Mouse (Mus musculus) brown adipose tissue, adult 24 weeks (tissue): ENCODE measurements around the gene Taok2. TPM values are rescaled to one million over a fixed set of nuclear protein-coding genes. Genes with fewer than 3 reads are reported as not detected.
A peak's percentile ranks its signal among the peaks of the same experiment; 100 is the strongest.
"Not testable (repeated sequence)": the region's sequence is repeated elsewhere in the genome, so short reads cannot be mapped to it uniquely, and the experiment has no call there.

Source experiments
- H3K27ac ChIP-seq: fragments of 200-500 bp; replicated peaks from 2 replicates; pipeline ENCODE4 v1.5.1; 2012; ENCODE audit warnings: low read depth, mild to moderate bottlenecking, low read length
- H3K4me1 ChIP-seq: fragments of 200-500 bp; 2 replicates; pipeline ENCODE4 v1.6.1; 2012; ENCODE audit warnings: low read length, mixed read lengths; ENCODE audit not compliant: control insufficient read depth, insufficient read depth, insufficient read length
- H3K4me3 ChIP-seq: fragments of 200-500 bp; 2 replicates; pipeline ENCODE4 v1.5.1; 2012; ENCODE audit warnings: low read depth, mild to moderate bottlenecking, low read length, moderate library complexity; ENCODE audit not compliant: insufficient read depth
- polyA plus RNA-seq: library from polyadenylated mRNA; stranded (reverse); fragments of >200 nt; gene quantifications from 2 replicates; pipeline ENCODE4 v1.2.4, GENCODE M21; 2012; ENCODE audit not compliant: missing spikeins, insufficient read depth, insufficient read length

The Taok2 gene
- 17.6 and 22.7 TPM in 2 replicates for polyA plus RNA-seq

GRCm38 (mm10) chr7:126884286-126885164 lies at the start of gene Taok2:
Gene Taok2, minus strand, starts transcription at chr7:126884703.
- H3K27ac ChIP-seq, result peak within 1 kb of the TSS; percentile 94
- peak within 1 kb of the TSS; percentile 76 for H3K4me3 ChIP-seq
- peaks cover 7% of the 10 kb centered on the region; the same call in 1 of the 2 replicates for H3K4me1 ChIP-seq

- no peak overlapping the region for H3K27ac ChIP-seq
- no peaks in the 10 kb centered on the region for H3K4me1 ChIP-seq
- H3K4me3 ChIP-seq, result no peak overlapping the region
These were observed 48.1 kb upstream of the Taok2 start for GRCm38 (mm10) chr7:126932652-126933051.

DNA sequence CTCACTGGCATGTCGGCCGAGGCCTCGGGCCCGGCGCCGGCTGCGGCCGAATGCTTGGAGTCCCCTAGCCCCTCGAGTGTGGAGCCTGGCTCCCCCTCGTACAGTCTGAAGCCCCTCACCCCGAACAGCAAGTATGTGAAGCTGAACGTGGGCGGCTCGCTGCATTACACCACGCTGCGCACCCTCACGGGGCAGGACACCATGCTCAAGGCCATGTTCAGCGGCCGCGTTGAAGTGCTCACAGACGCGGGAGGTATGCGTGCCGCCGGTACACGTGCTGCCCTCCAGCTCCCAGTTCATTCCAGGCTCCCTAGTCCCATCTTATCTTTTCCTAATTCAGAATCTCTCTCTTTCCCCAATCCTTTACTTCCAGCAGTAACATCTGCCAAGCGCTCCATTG lies 44.5 kb upstream of the Taok2 start:
- Histone ChIP-seq H3K4me3 (peak overlapping the region; percentile 75), H3K4me1 (no peaks in the 10 kb centered on the region), H3K27ac (no peak overlapping the region)

DNA sequence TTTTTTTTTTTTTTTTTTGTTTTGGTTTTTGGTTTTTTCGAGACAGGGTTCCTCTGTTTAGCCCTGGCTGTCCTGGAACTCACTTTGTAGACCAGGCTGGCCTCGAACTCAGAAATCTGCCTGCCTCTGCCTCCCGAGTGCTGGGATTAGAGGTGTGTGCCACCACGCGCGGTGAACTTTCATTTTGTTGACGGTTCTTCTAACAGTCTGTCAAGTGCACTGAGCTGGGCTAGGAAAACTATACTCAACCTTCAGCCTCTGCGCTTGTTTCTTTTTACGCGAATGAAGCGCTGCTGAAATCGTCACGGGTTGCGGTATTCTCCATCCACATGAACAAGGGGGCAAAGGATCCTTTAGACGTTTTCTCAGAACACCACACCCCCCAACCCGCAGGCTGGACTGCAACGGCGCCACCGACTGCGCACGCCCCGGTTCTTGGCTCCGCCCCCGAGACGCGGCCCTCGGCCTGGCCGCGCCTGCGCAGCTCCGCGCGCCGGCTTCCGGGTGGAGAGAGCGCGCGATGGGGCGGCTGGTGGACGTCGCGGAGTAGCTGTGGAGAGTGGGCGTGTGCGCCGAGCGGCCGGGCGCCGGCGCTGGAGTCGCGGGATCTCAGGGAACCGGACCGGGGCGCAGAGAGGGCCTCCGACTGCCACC lies 44.0 kb upstream of the Taok2 start, which contains the start of gene Kctd13:
TSS of gene Kctd13 (plus strand) at position 496 of the 654 bp plus-strand sequence.
- Histone ChIP-seq H3K4me1 (no peaks in the 10 kb centered on the region), H3K27ac (0 out of 2 replicates have a peak within 1 kb of the TSS, but pooled peaks have one; percentile 30), H3K4me3 (peak within 1 kb of the TSS; percentile 75)

DNA sequence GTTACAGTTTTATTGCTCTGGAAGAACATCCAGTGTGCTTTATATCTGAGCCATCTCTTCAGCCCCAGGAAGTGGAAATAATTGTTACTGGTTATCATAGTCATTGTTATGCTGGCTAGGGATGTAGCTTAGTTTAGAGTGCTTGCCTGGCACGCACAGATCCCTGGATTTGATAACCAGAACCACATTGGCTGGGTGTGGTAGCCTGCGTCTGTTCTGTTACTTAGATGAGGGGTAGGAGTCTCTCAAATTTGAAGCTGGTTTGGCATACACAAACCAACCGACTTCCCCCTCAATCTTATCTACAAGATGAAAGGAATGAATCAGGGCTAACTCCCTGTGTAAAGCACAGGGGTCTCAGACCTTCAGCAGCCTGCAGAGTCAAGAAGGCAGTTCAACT lies 41.8 kb upstream of the Taok2 start:
- H3K27ac ChIP-seq, result no peak overlapping the region
- H3K4me1 ChIP-seq, result no peaks in the 10 kb centered on the region
- H3K4me3 ChIP-seq, result no peak overlapping the region

DNA sequence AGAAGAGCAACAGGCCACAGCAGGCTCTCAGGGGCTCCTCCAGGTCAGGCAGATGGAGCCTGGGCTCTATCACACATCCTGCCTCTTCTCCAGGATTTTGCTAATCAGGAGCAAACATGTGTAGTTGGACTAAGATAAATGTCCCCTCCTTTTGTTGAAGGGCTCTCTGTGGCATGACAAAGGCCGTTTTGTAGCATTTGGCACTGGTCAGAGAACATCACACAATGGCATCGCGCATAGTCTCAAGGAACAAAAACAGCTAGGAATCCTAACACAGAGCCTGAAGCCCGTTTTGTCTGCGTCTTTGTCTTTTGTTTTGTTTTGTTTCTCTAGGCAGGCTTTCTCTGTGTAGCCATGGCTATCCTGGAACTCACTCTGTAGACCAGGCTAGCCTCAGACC lies 39.5 kb upstream of the Taok2 start:
- no peaks in the 10 kb centered on the region for H3K4me1 ChIP-seq
- no peak overlapping the region for H3K4me3 ChIP-seq
- H3K27ac ChIP-seq, result no peak overlapping the region

DNA sequence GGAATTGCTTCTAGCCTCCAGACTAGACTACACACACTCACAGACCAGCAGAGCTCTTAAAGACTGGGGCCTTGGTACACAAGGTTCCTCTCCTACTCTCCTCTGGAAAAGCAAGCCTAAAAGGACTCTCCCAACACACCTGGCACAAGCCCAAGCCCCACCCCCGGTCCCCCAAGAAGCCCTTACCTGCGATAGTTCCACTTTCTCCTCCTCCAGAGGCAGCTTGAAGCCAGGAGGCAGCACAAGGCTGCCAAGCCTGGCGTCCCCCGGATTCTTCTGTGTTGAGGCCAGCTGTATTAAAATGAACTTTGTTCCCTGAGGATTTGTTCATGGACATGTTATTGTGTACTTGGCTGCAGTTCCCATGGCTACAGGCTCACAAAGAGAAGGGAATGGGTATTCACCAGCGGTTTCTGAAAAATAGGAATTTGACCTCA lies 38.1 kb upstream of the Taok2 start, which contains the start of gene Tmem219:
TSS of gene Tmem219 (minus strand) at position 294 of the 437 bp plus-strand sequence.
- H3K27ac ChIP-seq, result 0 out of 2 replicates have a peak within 1 kb of the TSS, but pooled peaks have one; percentile 17

DNA sequence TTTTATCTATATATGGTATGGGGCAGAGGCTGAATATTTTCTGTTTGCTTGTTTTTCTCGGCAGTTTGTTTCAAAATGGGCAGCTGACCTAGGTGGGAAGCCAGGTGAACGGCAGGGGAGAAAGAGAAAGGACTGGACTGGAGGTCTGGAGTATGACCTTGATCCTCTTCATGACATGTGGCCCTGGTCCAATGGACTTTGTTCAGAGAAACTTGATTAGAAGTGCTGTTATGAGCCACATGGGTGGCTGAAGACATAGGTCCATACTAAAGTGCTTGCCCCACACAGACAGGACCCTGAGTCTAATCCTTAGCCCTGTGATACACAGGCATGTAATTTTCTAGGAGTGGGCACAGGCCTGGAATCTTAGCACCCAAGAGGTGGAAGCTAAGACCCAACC lies 37.1 kb upstream of the Taok2 start:
- no peaks in the 10 kb centered on the region for H3K4me1 ChIP-seq
- H3K27ac ChIP-seq, result no peak overlapping the region
- H3K4me3 ChIP-seq, result no peak overlapping the region

More for the DNA sequence above, 38.1 kb upstream of the Taok2 start, which contains the start of gene Tmem219:
- no peak within 1 kb of the TSS for H3K4me3 ChIP-seq
- no peaks in the 10 kb centered on the region for H3K4me1 ChIP-seq

- Histone ChIP-seq H3K27ac (no peak overlapping the region), H3K4me1 (no peaks in the 10 kb centered on the region), H3K4me3 (no peak overlapping the region)
These were observed 35.5 kb upstream of the Taok2 start for GRCm38 (mm10) chr7:126919973-126920372.

- not testable (repeated sequence) for H3K4me3 ChIP-seq, H3K4me1 ChIP-seq, H3K27ac ChIP-seq
These were observed 33.9 kb upstream of the Taok2 start for GRCm38 (mm10) chr7:126918356-126918755.

DNA sequence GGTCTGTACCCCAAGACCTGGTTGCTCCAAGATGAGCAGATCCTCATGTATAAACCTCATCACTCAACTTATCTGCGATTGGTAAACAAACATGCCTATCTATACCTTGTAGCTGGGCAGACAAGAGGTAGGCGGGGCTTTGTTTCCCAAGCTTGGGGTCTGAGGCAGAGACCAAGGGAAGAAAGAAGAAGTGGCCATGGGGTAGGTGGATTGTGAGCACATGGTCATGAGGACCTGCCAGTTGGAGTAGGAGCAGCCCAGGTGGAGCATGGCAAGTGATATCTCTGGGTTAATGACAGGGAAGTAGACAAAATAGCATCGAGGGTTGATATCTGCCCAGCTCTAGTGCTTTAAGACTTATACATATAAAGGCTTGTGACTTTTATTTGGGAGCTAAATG lies 30.3 kb upstream of the Taok2 start:
- Histone ChIP-seq H3K4me1 (no peaks in the 10 kb centered on the region), H3K27ac (no peak overlapping the region), H3K4me3 (no peak overlapping the region)

GRCm38 (mm10) chr7:126905590-126905989 lies 21.1 kb upstream of the Taok2 start:
- no peaks in the 10 kb centered on the region for H3K4me1 ChIP-seq

GRCm38 (mm10) chr7:126899781-126900180 lies 15.3 kb upstream of the Taok2 start:
- not testable (repeated sequence) for H3K27ac ChIP-seq, H3K4me3 ChIP-seq
- peaks cover 10% of the 10 kb centered on the region for H3K4me1 ChIP-seq

More at GRCm38 (mm10) chr7:126905590-126905989, 21.1 kb upstream of the Taok2 start:
- no peak overlapping the region for H3K27ac ChIP-seq
- H3K4me3 ChIP-seq, result no peak overlapping the region

GRCm38 (mm10) chr7:126898102-126898990 lies 13.8 kb upstream of the Taok2 start:
- Histone ChIP-seq H3K4me1 (peaks cover 10% of the 10 kb centered on the region), H3K4me3 (peak overlapping the region; percentile 75), H3K27ac (peak overlapping the region; percentile 88)
